In genomic region chr7:141671626-141672291, GRCm38 (mm10) we compare ENCODE assay signal across 19 mouse cellular contexts. TPM values are rescaled to one million over a fixed set of nuclear protein-coding genes. Genes with fewer than 3 reads are reported as not detected.
A peak's percentile ranks its signal among the peaks of the same experiment; 100 is the strongest.
DNase-seq lines count a peak whose midpoint lies in the region; ATAC-seq lines count a peak whose summit lies in the region.
"Had no signal": no experiment of that assay in that cellular context is flagged by ENCODE, and none has a peak within 500 bp of the region (broad histone marks: within the 10 kb centered on the region; RNA-seq: fewer than 3 reads in every experiment).

No protein-coding gene starts in this region.

- no peak overlapping the region for H3K4me3 ChIP-seq in heart, embryonic 12.5 days
- H3K4me3 ChIP-seq in liver, embryonic 11.5 days (ENCODE audit: low read depth, low read length), result no peak overlapping the region
- H3K4me3 ChIP-seq: forebrain, embryonic 12.5 days; midbrain, embryonic 10.5 days had no signal

- DNase-seq in heart, postnatal 25 days (ENCODE audit: low spot score), result no peak
- peak; percentile 46 for DNase-seq in c-Kit-negative CD71-positive TER-119-positive erythroid progenitor cells, embryonic 14.5 days (ENCODE audit: low read depth, low spot score)
- DNase-seq in liver, embryonic 11.5 days (ENCODE audit: low spot score), result no peak
- DNase-seq in layer of hippocampus, adult 11-12 months (ENCODE audit: low spot score), result no peak
- no peak for DNase-seq in heart, postnatal 14 days
- no peak for DNase-seq in adrenal gland, adult 18-20 months (ENCODE audit: low spot score in 2 of 2)
- DNase-seq: adrenal gland, adult 8-10 months; gastrocnemius, postnatal 14 days had no signal

- no peak overlapping the region for H3K9ac ChIP-seq in heart, embryonic 12.5 days
- H3K9ac ChIP-seq in liver, embryonic 11.5 days (ENCODE audit: low read depth, low read length), result peak overlapping the region; percentile 23; the same call in 1 of the 2 replicates
- H3K9ac ChIP-seq: forebrain, embryonic 12.5 days had no signal

- WGBS in heart, embryonic 12.5 days, result 71% methylated on average over 5 of the region's 5 CpGs
- WGBS in liver, embryonic 11.5 days, result 64% methylated on average over 5 of the region's 5 CpGs

- intact Hi-C loops in heart, postnatal 25 days (cut with DNase I), result no loop called here
- intact Hi-C loops in heart, postnatal 14 days (cut with DNase I), result no loop called here

- no peaks in the 10 kb centered on the region for H3K4me1 ChIP-seq in heart, embryonic 12.5 days (replicated peaks)
- H3K4me1 ChIP-seq in liver, embryonic 11.5 days (replicated peaks; ENCODE audit: control insufficient read depth, insufficient read depth, low read length), result peaks cover 10% of the 10 kb centered on the region
- H3K4me1 ChIP-seq: forebrain, embryonic 12.5 days; midbrain, embryonic 10.5 days had no signal

- H3K27me3 ChIP-seq in heart, embryonic 12.5 days (replicated peaks), result no peaks in the 10 kb centered on the region
- H3K27me3 ChIP-seq in liver, embryonic 11.5 days (replicated peaks; ENCODE audit: control insufficient read depth, insufficient read depth, low read length), result no peaks in the 10 kb centered on the region
- H3K27me3 ChIP-seq: forebrain, embryonic 12.5 days had no signal

- no peaks in the 10 kb centered on the region; the same call in 1 of the 2 replicates for H3K9me3 ChIP-seq in heart, embryonic 12.5 days (replicated peaks)
- no peaks in the 10 kb centered on the region for H3K9me3 ChIP-seq in liver, embryonic 11.5 days (ENCODE audit: control insufficient read depth, low read length)
- H3K9me3 ChIP-seq: forebrain, embryonic 12.5 days; midbrain, embryonic 10.5 days had no signal

- H3K27ac ChIP-seq in heart, embryonic 12.5 days (ENCODE audit: poor library complexity, severe bottlenecking), result no peak overlapping the region
- H3K27ac ChIP-seq in liver, embryonic 11.5 days (ENCODE audit: low read depth, low read length), result peak overlapping the region; percentile 51
- H3K27ac ChIP-seq: forebrain, embryonic 12.5 days; hindbrain, postnatal 0 days; midbrain, embryonic 10.5 days had no signal

- peak; percentile 15; the same call in 1 of the 2 replicates for ATAC-seq in heart, embryonic 12.5 days (ENCODE audit: insufficient number of reproducible peaks, low FRiP score)
- ATAC-seq in liver, embryonic 11.5 days (replicated peaks; ENCODE audit: low FRiP score), result peak; percentile 91
- peak; percentile 86 for ATAC-seq in megakaryocyte-erythroid progenitor cell, adult 5-6 weeks (replicated peaks; ENCODE audit: low FRiP score, low TSS enrichment, poor library complexity, severe bottlenecking)
- ATAC-seq: hindbrain, postnatal 0 days had no signal

- H3K36me3 ChIP-seq in heart, embryonic 12.5 days, result no peaks in the 10 kb centered on the region
- H3K36me3 ChIP-seq in liver, embryonic 11.5 days (ENCODE audit: control insufficient read depth, insufficient read depth, low read length), result no peaks in the 10 kb centered on the region
- H3K36me3 ChIP-seq: forebrain, embryonic 12.5 days; midbrain, embryonic 10.5 days had no signal

- H3K4me2 ChIP-seq in heart, embryonic 12.5 days, result no peak overlapping the region
- H3K4me2 ChIP-seq in liver, embryonic 11.5 days, result peak overlapping the region; percentile 15; the same call in 1 of the 2 replicates
- H3K4me2 ChIP-seq: forebrain, embryonic 12.5 days had no signal

RNA-seq across cellular contexts. Expression of gene Muc6, which starts 16.6 kb away (rescaled TPM):
- 0.06 and 0.11 TPM in 2 replicates for polyA plus RNA-seq in heart, embryonic 12.5 days (2016; fragmentation: Nextera tagmentation; extraction: Ambion mirVana)
- total RNA-seq in heart, postnatal 25 days (2021), result not detected
- polyA plus RNA-seq in liver, embryonic 11.5 days (2014; fragmentation: Nextera tagmentation; extraction: Ambion mirVana), result 2.4 and 2.6 TPM in 2 replicates
- total RNA-seq in megakaryocyte-erythroid progenitor cell, adult 5-6 weeks (2014; fragmentation: Nextera tagmentation), result 3.4 and 5.8 TPM in 2 replicates
- 0.38 TPM in 1 of 2 replicates, not detected in the other for total RNA-seq in megakaryocyte-erythroid progenitor cell, adult 5-6 weeks (2017)
- total RNA-seq in heart, postnatal 14 days (2021), result not detected
- not detected for total RNA-seq in adrenal gland, adult 18-20 months (2021)
- total RNA-seq: adrenal gland, adult 8-10 months; gastrocnemius, postnatal 14 days; heart, postnatal 36 days; hindbrain, postnatal 0 days; layer of hippocampus, postnatal 25 days; left cerebral cortex, postnatal 14 days; liver, adult 2 months; neutrophil, adult 5-6 weeks had no signal
- polyA plus RNA-seq: liver, adult 2 months had no signal

RNA-seq across cellular contexts. Expression of gene Muc2, which starts 18.4 kb away (rescaled TPM):
- polyA plus RNA-seq in heart, embryonic 12.5 days (2016; fragmentation: Nextera tagmentation; extraction: Ambion mirVana), result 0.31 and 0.51 TPM in 2 replicates
- total RNA-seq in heart, postnatal 25 days (2021), result not detected
- 0.21 and 0.22 TPM in 2 replicates for polyA plus RNA-seq in liver, embryonic 11.5 days (2014; fragmentation: Nextera tagmentation; extraction: Ambion mirVana)
- total RNA-seq in megakaryocyte-erythroid progenitor cell, adult 5-6 weeks (2014; fragmentation: Nextera tagmentation), result not detected in 2 replicates
- total RNA-seq in megakaryocyte-erythroid progenitor cell, adult 5-6 weeks (2017), result not detected in 2 replicates
- total RNA-seq in heart, postnatal 14 days (2021), result under 1 TPM; 0.10 to 0.26 TPM
- 1 to 10 TPM in 1 of 2 experiments, under 1 TPM in 1; 0.50 to 2.7 TPM for total RNA-seq in adrenal gland, adult 18-20 months (2021)
- total RNA-seq: heart, postnatal 36 days; liver, adult 2 months; MEL; neutrophil, adult 5-6 weeks had no signal

Comparison
In these comparisons a context has a peak if more than half of its experiments do, and no peak if none do; other contexts are left out.
1. ATAC-seq: peak in every context shown above with its lines; median percentile 91 in liver, embryonic 11.5 days; 86 in megakaryocyte-erythroid progenitor cell, adult 5-6 weeks; 15 in heart, embryonic 12.5 days.